Mouse (Mus musculus) spleen, adult 10 weeks (tissue): ENCODE results near the gene Cep250. TPM values are rescaled to one million over a fixed set of nuclear protein-coding genes. Genes with fewer than 3 reads are reported as not detected.

Experiments used
- polyA plus RNA-seq: library from polyadenylated mRNA; stranded (reverse); fragments of 350-450 nt; fragmentation: Illumina TruSeq; extraction: RNeasy Lipid Tissue Mini Kit (QIAGEN cat#74804); gene quantifications from one replicate; pipeline ENCODE4 v1.2.3, GENCODE M21; 2015; ENCODE audit warnings: low replicate concordance; ENCODE audit not compliant: insufficient read depth

Cep250 gene
- polyA plus RNA-seq = 41.4 TPM

DNA sequence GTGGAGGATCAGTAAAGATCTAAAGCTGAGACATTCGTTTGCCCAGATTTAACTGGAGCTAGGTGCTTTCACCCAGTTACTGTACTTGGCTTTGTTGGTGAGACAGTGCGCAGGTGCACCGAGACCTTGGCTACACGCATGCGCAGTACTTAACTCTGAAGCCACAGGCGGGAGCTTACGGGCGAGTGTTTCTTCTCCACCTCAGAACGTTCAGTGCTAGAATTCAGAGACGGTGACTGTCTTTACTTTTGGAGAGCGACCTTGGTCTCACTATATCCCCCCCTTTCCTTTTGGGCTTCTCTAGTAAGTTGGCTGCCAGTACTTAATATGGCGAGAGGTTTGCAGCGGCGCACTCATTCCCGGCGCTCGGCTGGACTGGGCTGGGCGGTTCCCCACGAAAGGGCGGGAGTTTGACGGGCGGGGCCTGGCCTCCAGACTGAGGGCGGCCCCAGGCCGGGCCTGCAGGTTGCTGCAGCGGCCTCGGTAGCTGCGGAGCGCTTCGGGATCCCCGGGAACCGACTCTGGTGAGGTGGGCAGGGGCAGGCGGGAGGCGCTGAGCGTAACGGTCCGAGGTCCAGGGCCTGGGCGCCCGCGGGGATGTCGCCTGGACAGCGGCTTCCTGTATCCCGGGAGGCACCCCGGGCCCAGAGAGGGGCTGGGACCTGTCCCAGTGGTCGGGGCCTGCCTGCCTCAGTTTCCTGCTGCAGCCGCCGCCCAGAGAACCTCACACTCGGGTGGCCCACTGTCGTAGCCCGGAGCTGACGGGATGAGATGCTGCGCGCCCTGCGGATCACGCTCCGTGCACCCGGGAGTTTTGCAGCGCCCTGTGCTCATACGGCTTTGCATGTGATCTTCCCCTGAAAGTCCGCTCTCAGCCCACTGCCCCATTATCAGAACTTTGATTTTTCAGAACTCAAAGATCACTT, at the start of gene Cep250:
Cep250 (plus strand) TSS at position 325 of the 926 bp plus-strand sequence.

GRCm38 (mm10) chr2:155929531-155930442, 26.5 kb upstream of the Cep250 start, which contains the start of gene Uqcc1:
Gene Uqcc1 (minus strand): TSS chr2:155930310.

GRCm38 (mm10) chr2:155940681-155941080, 15.6 kb upstream of the Cep250 start, which contains the start of gene Gm15557:
Gene Gm15557 (plus strand): TSS chr2:155940728.

DNA sequence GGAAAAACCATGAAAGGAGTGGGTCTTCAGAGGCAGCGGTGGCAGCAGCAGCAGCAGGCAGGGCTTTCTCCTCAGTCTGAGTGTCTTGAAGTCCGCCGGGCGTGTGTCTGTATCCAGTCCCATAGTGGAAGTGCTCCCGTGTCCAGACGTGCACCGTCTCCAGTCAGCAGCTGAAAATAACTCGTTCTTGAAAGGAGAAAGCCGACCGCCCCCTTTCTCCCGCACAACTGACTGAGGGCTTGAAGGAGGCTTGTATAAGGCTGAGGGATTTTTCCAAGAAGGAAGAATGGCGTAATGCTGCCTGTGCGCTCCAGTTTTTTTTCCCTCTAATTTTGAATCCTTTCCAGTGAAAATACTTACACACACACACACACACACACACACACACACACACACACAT, 11.1 kb upstream of the Cep250 start, which contains the start of gene Gdf5:
Gdf5 (minus strand) TSS at position 244 of the 400 bp plus-strand sequence.

GRCm38 (mm10) chr2:156007888-156008532, 51.8 kb downstream of the Cep250 start, which contains the start of the genes 6430550D23Rik and Ergic3:
Gene 6430550D23Rik (minus strand): TSS chr2:156007977.
Gene Ergic3 (plus strand): TSS chr2:156008045.

Other genes with a start within 250 kb of the Cep250 start
- 43.9 TPM for gene Edem2, start 227.0 kb upstream of the Cep250 start, polyA plus RNA-seq
- not detected for gene Gm17581, start 220.6 kb upstream of the Cep250 start, polyA plus RNA-seq
- 16.1 TPM for gene Procr, start 205.3 kb upstream of the Cep250 start, polyA plus RNA-seq
- gene Mmp24, start 181.1 kb upstream of the Cep250 start, polyA plus RNA-seq = not detected
- 19.6 TPM for gene BC029722, start 137.0 kb upstream of the Cep250 start, polyA plus RNA-seq
- gene Eif6, start 129.5 kb upstream of the Cep250 start, polyA plus RNA-seq = 55.5 TPM
- not detected for gene Fam83c, start 121.6 kb upstream of the Cep250 start, polyA plus RNA-seq
- 51.4 TPM for gene Uqcc1, start 26.1 kb upstream of the Cep250 start, polyA plus RNA-seq
- gene Gm15557, start 15.7 kb upstream of the Cep250 start, polyA plus RNA-seq = not detected
- not detected for gene Gdf5, start 11.1 kb upstream of the Cep250 start, polyA plus RNA-seq
- 3.1 TPM for gene 6430550D23Rik, start 51.5 kb downstream of the Cep250 start, polyA plus RNA-seq
- gene Ergic3, start 51.6 kb downstream of the Cep250 start, polyA plus RNA-seq = 49.9 TPM
- gene Fer1l4, start 96.5 kb downstream of the Cep250 start, polyA plus RNA-seq = not detected
- 0.32 TPM for gene Spag4, start 108.7 kb downstream of the Cep250 start, polyA plus RNA-seq
- gene Cpne1, start 155.5 kb downstream of the Cep250 start, polyA plus RNA-seq = 53.8 TPM
- gene Rbm12, start 155.5 kb downstream of the Cep250 start, polyA plus RNA-seq = 39.7 TPM
- gene Gm28036, start 170.6 kb downstream of the Cep250 start, polyA plus RNA-seq = 28.9 TPM
- gene Romo1, start 187.6 kb downstream of the Cep250 start, polyA plus RNA-seq = 18.4 TPM
- gene Nfs1, start 187.7 kb downstream of the Cep250 start, polyA plus RNA-seq = 30.9 TPM
- gene Rbm39, start 223.8 kb downstream of the Cep250 start, polyA plus RNA-seq = 835 TPM
- gene Phf20, start 240.0 kb downstream of the Cep250 start, polyA plus RNA-seq = 32.8 TPM